Mouse (Mus musculus): ENCODE results near the gene Gk2. TPM values are rescaled to one million over a fixed set of nuclear protein-coding genes. Genes with fewer than 3 reads are reported as not detected.

Gk2 gene
- polyA plus RNA-seq, 1 experiment from 2014 or later = not detected

- 71% methylated on average over 1 of the region's 1 CpGs for WGBS
- H3K4me1 ChIP-seq (replicated peaks) = no peaks in the 10 kb centered on the region
- H3K4me3 ChIP-seq = no peak overlapping the region
- H3K27ac ChIP-seq (ENCODE audit: poor library complexity, severe bottlenecking) = no peak overlapping the region
- no peak overlapping the region for H3K4me2 ChIP-seq
- no peaks in the 10 kb centered on the region for H3K27me3 ChIP-seq (replicated peaks)
- peaks cover 5% of the 10 kb centered on the region; the same call in 1 of the 2 replicates for H3K9me3 ChIP-seq (replicated peaks)
- no peak overlapping the region for H3K9ac ChIP-seq
- ATAC-seq (ENCODE audit: insufficient number of reproducible peaks, low FRiP score) = no peak
- H3K36me3 ChIP-seq = no peaks in the 10 kb centered on the region
These were observed 12.6 kb downstream of the Gk2 start for GRCm38 (mm10) chr5:97444191-97444590.

DNA sequence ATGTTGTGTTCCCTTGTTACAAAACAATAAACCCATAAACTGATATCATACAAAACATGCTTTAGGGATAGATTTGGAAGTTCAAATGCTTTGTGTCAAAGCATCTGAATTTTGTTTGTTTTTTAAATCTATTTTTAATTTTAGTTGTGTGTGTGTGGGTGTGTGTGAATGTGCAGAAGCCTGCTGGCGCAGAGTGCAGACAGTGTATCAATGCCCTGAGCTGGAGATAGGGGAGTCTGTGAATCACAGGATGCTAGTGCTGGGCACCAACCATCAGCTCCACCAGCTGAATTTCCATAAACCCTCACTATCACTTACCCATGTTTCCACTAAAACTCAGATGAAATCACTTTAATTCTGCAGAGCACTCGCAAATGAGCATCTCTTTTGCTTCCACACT is 24.3 kb downstream of the Gk2 start:
- Histone ChIP-seq H3K36me3 (no peaks in the 10 kb centered on the region), H3K27me3 (replicated peaks) (no peaks in the 10 kb centered on the region), H3K4me2 (no peak overlapping the region), H3K27ac (ENCODE audit: poor library complexity, severe bottlenecking) (no peak overlapping the region), H3K4me3 (no peak overlapping the region), H3K9me3 (replicated peaks) (no peaks in the 10 kb centered on the region), H3K9ac (no peak overlapping the region), H3K4me1 (replicated peaks) (no peaks in the 10 kb centered on the region)
- no peak for ATAC-seq (ENCODE audit: insufficient number of reproducible peaks, low FRiP score)
- WGBS = 79% methylated on average over 2 of the region's 2 CpGs

DNA sequence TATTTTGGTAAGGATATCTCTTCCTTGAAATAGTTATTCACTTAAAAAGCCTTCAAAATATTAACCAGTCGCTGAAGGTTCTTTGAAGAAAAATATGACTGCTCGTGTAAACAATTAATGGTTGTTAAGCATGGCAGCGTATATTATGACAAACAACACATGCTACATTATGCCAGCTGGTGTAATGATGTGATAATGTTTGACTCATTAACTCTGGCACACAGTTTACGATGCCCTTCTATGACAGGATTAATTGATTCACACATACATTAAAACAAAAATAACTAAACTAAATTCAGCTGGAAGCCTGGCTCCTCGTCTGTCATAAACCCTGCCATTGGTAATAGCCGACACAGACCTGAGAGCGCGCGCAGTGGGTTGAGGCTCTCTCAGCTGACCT is 26.8 kb downstream of the Gk2 start:
- Histone ChIP-seq H3K4me2 (no peak overlapping the region), H3K9me3 (replicated peaks) (no peaks in the 10 kb centered on the region), H3K27me3 (replicated peaks) (no peaks in the 10 kb centered on the region), H3K4me1 (replicated peaks) (no peaks in the 10 kb centered on the region), H3K36me3 (no peaks in the 10 kb centered on the region), H3K27ac (ENCODE audit: poor library complexity, severe bottlenecking) (no peak overlapping the region), H3K4me3 (no peak overlapping the region), H3K9ac (no peak overlapping the region)
- 90% methylated on average over 9 of the region's 9 CpGs for WGBS
- ATAC-seq (ENCODE audit: insufficient number of reproducible peaks, low FRiP score) = no peak

GRCm38 (mm10) chr5:97421669-97422068 is 35.2 kb downstream of the Gk2 start:
- Histone ChIP-seq H3K4me1 (replicated peaks) (no peaks in the 10 kb centered on the region), H3K9ac (no peak overlapping the region), H3K36me3 (no peaks in the 10 kb centered on the region), H3K27ac (ENCODE audit: poor library complexity, severe bottlenecking) (no peak overlapping the region), H3K27me3 (replicated peaks) (no peaks in the 10 kb centered on the region), H3K4me3 (no peak overlapping the region), H3K4me2 (no peak overlapping the region), H3K9me3 (replicated peaks) (no peaks in the 10 kb centered on the region)
- 85% methylated on average over 2 of the region's 2 CpGs for WGBS
- ATAC-seq (ENCODE audit: insufficient number of reproducible peaks, low FRiP score) = no peak

- H3K27me3 ChIP-seq (replicated peaks) = no peaks in the 10 kb centered on the region
- WGBS = 78% methylated on average over 2 of the region's 2 CpGs
- no peaks in the 10 kb centered on the region for H3K36me3 ChIP-seq
- no peak for ATAC-seq (ENCODE audit: insufficient number of reproducible peaks, low FRiP score)
- H3K27ac ChIP-seq (ENCODE audit: poor library complexity, severe bottlenecking) = no peak overlapping the region
- H3K9me3 ChIP-seq (replicated peaks) = no peaks in the 10 kb centered on the region
- no peak overlapping the region for H3K9ac ChIP-seq
- no peak overlapping the region for H3K4me3 ChIP-seq
- no peaks in the 10 kb centered on the region for H3K4me1 ChIP-seq (replicated peaks)
- H3K4me2 ChIP-seq = no peak overlapping the region
These were observed 39.6 kb downstream of the Gk2 start for GRCm38 (mm10) chr5:97417185-97417584.

GRCm38 (mm10) chr5:97415837-97416236 is 41.0 kb downstream of the Gk2 start:
- Histone ChIP-seq H3K4me1 (replicated peaks) (no peaks in the 10 kb centered on the region), H3K27me3 (replicated peaks) (no peaks in the 10 kb centered on the region), H3K27ac (ENCODE audit: poor library complexity, severe bottlenecking) (no peak overlapping the region), H3K4me2 (no peak overlapping the region), H3K36me3 (no peaks in the 10 kb centered on the region), H3K4me3 (no peak overlapping the region), H3K9me3 (replicated peaks) (no peaks in the 10 kb centered on the region), H3K9ac (no peak overlapping the region)
- WGBS = 81% methylated on average over 6 of the region's 6 CpGs
- ATAC-seq (ENCODE audit: insufficient number of reproducible peaks, low FRiP score) = no peak

DNA sequence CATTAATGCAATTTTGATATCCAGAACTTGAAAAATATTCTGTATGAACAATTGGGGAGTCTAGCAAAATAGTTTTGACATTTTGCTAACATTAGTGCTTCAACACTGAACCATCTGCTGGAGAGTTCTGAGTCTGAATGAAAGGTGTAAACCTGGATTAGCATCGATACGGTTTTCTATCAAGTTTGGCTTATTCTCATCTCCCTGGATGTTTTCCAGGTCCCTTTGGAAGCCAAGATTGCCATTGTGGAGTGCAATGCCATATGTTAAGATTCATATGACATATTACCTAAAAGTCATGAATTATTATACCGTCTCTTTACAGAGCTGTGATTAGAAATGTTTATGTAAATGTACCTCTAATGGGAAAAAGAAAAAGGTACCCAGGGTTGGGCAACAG is 43.1 kb downstream of the Gk2 start:
- no peak for ATAC-seq (ENCODE audit: insufficient number of reproducible peaks, low FRiP score)
- H3K9me3 ChIP-seq (replicated peaks) = no peaks in the 10 kb centered on the region
- 80% methylated on average over 3 of the region's 3 CpGs for WGBS
- H3K4me1 ChIP-seq (replicated peaks) = no peaks in the 10 kb centered on the region
- no peaks in the 10 kb centered on the region for H3K27me3 ChIP-seq (replicated peaks)
- H3K4me2 ChIP-seq = no peak overlapping the region
- no peak overlapping the region for H3K9ac ChIP-seq
- no peak overlapping the region for H3K4me3 ChIP-seq
- no peaks in the 10 kb centered on the region for H3K36me3 ChIP-seq
- no peak overlapping the region for H3K27ac ChIP-seq (ENCODE audit: poor library complexity, severe bottlenecking)

DNA sequence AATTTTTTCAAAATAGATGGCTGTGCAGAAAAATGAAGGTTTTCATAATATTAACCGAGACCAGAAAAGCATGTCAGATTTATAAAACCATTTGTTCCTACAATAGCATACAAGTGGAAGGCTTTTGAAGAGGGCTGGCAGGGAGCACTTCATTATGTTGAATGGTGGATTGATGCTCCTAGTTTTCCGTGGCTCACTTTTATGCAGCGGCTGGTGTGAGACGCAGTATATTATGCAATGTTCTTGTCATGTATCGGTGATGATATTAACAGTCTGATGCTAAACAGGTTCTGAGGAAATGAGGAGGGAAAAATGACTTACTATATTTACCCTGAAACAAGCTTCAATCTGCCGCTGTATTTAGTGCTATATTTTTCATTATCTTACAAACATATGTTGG is 46.6 kb downstream of the Gk2 start:
- H3K36me3 ChIP-seq = no peaks in the 10 kb centered on the region
- ATAC-seq (ENCODE audit: insufficient number of reproducible peaks, low FRiP score) = no peak
- no peaks in the 10 kb centered on the region for H3K27me3 ChIP-seq (replicated peaks)
- H3K27ac ChIP-seq (ENCODE audit: poor library complexity, severe bottlenecking) = no peak overlapping the region
- no peaks in the 10 kb centered on the region for H3K4me1 ChIP-seq (replicated peaks)
- no peak overlapping the region for H3K4me3 ChIP-seq
- no peak overlapping the region for H3K4me2 ChIP-seq
- H3K9me3 ChIP-seq (replicated peaks) = no peaks in the 10 kb centered on the region
- no peak overlapping the region for H3K9ac ChIP-seq
- WGBS = 84% methylated on average over 6 of the region's 6 CpGs

- H3K36me3 ChIP-seq = no peaks in the 10 kb centered on the region
- H3K27me3 ChIP-seq (replicated peaks) = no peaks in the 10 kb centered on the region
- H3K4me3 ChIP-seq = no peak overlapping the region
- no peak overlapping the region for H3K4me2 ChIP-seq
- H3K9ac ChIP-seq = no peak overlapping the region
- 65% methylated on average over 4 of the region's 4 CpGs for WGBS
- H3K9me3 ChIP-seq (replicated peaks) = no peaks in the 10 kb centered on the region
- no peak for ATAC-seq (ENCODE audit: insufficient number of reproducible peaks, low FRiP score)
- H3K27ac ChIP-seq (ENCODE audit: poor library complexity, severe bottlenecking) = no peak overlapping the region
- no peaks in the 10 kb centered on the region for H3K4me1 ChIP-seq (replicated peaks)
These were observed 47.6 kb downstream of the Gk2 start for GRCm38 (mm10) chr5:97409234-97409704.

Other genes starting within 250 kb of the Gk2 start
- 0.06 TPM in 1 of 2 replicates, not detected in the other for gene Naa11, start 64.6 kb downstream of the Gk2 start, polyA plus RNA-seq (2016; fragmentation: Nextera tagmentation; extraction: Ambion mirVana)